Mouse (Mus musculus) liver, adult (tissue): ENCODE data around the gene Smpdl3b.

Experiments
- GATA4 ChIP-seq: IDR thresholded peaks from 2 replicates; pipeline ENCODE4 v1.6.1; 2014; ENCODE audit warnings: mild to moderate bottlenecking, low read length; ENCODE audit not compliant: insufficient replicate concordance

Gene Smpdl3b

GRCm38 (mm10) chr4:132748778-132749177 lies 8.3 kb downstream of the Smpdl3b start:
- no peak for TF ChIP-seq GATA4

DNA sequence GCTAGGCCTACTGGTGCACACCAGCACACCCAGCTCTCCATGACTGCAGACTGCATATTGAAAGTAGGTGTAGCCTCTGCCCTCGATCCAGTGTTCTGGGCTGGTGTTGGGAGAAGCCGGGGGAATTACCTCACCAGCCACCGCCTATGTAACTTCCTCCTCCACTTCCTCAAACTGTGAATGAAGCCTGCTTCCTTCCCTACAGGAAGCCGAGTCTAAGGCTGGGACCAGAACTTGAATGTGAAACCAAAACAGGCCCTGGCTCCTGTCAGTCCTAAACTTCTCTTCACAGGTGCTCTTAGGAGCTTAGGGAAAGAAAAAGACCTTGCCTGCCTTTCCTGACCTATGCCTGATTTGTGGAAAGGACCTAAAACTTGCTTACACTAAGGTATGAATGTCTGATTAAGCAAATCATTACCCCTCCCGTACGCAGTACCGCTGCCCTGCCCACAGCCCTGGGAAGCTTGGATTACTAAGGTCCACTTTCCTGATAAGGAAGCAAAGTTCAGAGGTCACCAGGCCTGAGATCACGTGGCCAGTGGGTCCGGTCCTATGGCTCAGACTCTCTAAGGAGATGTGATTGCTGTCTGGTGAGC lies 9.3 kb downstream of the Smpdl3b start:
- TF ChIP-seq GATA4: no peak

- no peak for TF ChIP-seq GATA4
Observed at GRCm38 (mm10) chr4:132746911-132747517, 10.0 kb downstream of the Smpdl3b start.

- TF ChIP-seq GATA4: no peak
Observed at GRCm38 (mm10) chr4:132743992-132744911, 12.8 kb downstream of the Smpdl3b start.

DNA sequence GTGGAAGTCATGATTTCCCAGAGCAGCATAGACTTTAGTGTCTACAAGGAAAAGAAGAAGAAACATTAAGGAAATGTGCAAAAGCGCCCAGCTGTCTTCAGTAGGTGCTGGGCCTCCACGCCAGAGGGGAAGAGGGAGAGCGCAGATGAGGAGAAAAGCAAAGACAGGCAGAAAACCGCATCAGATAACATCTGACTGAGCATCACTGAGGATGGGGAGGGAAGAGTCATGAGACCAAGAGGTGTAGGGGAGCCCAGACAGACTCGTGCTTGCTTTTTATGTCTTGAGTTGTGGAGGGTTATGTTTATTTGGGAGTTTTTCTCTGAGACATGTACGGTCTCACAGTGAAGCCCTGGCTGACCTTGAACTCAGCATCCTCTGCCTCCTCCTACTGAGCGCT lies 15.6 kb downstream of the Smpdl3b start:
- no peak for TF ChIP-seq GATA4

- TF ChIP-seq GATA4: no peak
Observed at GRCm38 (mm10) chr4:132735894-132736293, 21.2 kb downstream of the Smpdl3b start.

- no peak for TF ChIP-seq GATA4
Observed at GRCm38 (mm10) chr4:132735389-132735788, 21.7 kb downstream of the Smpdl3b start.

DNA sequence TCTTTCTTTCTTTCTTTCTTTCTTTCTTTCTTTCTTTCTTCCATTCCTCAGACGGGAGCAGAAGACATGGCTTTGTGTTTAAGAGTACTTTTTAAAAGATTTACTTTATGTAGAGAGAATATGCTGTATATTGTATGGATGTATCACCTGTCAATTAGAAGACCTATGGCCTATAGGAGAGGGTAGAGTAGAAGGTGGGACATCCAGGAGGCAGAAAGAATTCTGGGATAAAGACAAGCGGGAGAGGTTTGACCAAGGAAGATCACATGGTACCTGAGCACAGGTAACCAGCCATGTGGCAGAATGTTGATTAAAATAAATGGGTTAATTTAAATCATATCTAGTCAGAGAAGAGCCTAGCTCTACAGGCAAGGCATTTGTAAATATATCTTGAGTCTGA lies 22.3 kb downstream of the Smpdl3b start:
- TF ChIP-seq GATA4: no peak

DNA sequence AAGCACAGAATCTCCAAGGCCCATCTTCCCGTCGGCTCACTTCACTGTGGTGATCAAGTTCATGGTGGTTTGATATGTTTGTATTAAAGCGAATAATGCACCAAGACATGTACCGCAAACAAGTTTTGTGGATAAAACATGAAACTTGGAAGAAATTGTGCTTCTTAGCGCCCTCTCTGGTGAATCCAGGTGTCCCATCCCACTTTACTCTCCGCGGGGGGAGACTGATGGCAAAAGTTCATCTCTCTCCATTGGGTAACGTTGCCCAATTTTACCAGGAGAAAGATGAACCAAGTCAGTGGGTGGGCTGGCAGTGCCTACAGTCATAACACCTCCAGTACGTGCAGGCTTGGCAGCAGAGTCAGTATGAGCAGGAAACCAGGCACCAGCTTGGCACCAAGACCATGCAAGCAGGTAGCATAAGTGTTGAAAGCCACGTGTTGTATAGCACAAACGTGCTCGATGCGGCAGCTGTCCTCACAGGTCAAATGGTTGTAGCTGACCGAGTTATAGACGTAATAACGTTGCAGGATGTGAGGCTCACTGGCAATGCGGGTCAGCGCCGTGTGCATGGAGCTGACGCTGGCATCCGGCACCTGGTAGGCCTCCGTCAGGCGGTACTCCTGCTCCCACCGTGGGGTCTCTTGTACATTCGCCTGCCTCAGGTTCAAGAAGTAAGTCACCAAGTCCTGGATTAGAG lies 23.8 kb downstream of the Smpdl3b start:
- TF ChIP-seq GATA4: no peak

DNA sequence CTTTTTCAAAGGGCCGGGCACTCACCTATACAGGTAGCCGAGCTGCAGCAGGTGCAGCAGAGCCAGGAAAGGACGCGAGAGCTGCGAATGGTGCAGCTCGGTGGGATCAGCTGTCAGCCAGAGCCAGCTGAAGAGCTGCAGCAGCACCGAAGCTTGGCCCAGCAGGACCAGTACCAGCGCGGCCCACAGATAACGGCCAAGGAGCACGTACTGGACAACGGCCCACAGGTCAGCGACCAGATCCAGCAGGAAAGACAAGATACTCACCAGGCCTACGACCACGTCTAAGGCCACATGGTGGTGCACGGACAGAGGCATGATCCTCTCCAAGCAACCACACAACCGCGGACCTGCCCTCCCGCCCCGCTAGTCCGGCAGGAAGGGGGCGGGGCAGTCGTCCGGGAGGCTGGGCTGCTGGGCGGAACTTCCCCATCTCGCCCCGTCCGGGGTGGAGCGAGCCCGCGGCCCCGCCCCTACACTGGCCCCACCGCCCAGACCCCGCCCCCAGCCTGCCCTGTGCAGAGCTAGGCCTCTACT lies 24.8 kb downstream of the Smpdl3b start, which contains the start of gene Xkr8:
Gene Xkr8 (minus strand): TSS at position 399 of the 537 bp plus-strand sequence.
- TF ChIP-seq GATA4: peak; percentile 58; the same call in 1 of the 2 replicates

DNA sequence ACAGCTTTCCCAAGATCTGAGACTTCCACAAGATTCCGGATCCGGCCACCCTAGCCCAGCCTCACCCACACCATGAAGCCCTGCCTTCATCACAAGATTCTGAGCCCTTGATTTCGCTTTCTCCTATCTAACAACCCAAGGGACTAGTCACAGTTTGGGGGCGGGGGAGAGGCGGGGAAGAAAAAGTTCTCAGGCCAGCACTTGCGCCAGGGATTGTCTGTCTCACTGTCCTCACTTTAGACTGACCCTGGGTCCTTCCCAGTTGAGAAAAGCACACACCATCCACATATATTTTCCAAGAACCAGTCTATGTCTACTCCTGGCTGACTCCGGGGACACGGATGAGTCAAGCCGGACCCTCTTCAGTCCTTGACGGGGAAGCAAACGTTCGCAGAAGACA lies 25.4 kb downstream of the Smpdl3b start:
- TF ChIP-seq GATA4: no peak

DNA sequence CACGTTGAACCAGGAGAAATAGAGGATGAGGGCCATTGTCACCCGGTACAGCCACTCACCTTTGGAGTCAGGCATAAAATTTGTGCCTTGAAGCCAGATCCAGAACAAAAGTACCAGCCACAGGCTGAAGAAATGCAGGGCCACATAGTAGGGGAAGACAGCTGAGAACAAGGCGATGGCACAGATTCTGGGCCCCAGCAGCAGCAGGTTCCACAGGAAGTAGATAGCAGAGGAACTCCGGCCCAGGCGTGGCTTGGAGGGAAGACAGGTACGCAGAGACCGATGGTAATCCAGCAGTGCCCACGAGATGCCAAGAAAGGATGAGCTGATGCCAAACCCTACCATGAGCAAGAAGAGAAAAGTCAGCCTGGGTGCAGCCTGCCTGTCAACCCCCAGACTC lies 28.8 kb downstream of the Smpdl3b start:
- TF ChIP-seq GATA4: no peak

DNA sequence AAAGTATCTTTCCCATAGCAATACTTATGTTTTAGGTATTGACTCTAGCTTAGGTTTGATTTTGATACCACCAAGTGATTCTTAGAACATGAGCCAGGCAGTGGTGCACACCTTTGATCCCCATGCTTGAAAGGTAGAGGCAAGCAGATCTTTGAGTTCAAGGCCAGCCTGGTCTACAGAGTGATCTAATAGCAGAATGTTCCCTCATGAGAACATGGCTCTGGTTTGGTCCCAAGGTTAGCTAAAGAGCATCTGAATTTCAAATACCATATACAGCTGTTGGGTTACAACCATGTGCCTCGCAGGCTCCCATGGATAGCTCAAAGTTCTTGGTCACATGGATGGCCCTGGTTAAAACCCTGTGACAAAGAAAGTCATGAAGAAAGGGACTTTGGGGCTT lies 38.8 kb downstream of the Smpdl3b start:
- TF ChIP-seq GATA4: no peak

GRCm38 (mm10) chr4:132713181-132713580 lies 43.9 kb downstream of the Smpdl3b start:
- TF ChIP-seq GATA4: no peak

GRCm38 (mm10) chr4:132706885-132707284 lies 50.2 kb downstream of the Smpdl3b start:
- no peak for TF ChIP-seq GATA4
